Mouse (Mus musculus) lung, postnatal 0 days (tissue): Measurements from ENCODE around the gene Edar. TPM values are rescaled to one million over a fixed set of nuclear protein-coding genes. Genes with fewer than 3 reads are reported as not detected.

Experiments used
- ATAC-seq: fragments of 200-750 bp; cut with Nextera tagmentation; 2 replicates; pipeline ENCODE4 v1.8.0; 2017; ENCODE audit warnings: moderate library complexity
- DNase-seq: peaks from one replicate; pipeline ENCODE4 v3.0.0-alpha.2; 2016; ENCODE audit warnings: low spot score
- H3K27ac ChIP-seq: fragments of 300-500 bp; sonication (generic); 2 replicates; pipeline ENCODE4 v1.5.1; 2014; ENCODE audit warnings: antibody characterized with exemption, mild to moderate bottlenecking, low read length, mixed read lengths
- H3K27me3 ChIP-seq: fragments of 300-500 bp; sonication (generic); replicated peaks from 2 replicates; pipeline ENCODE4 v1.6.1; 2014; ENCODE audit warnings: low read length, mixed read lengths; ENCODE audit not compliant: insufficient read depth
- H3K36me3 ChIP-seq: fragments of 300-500 bp; sonication (generic); 2 replicates; pipeline ENCODE4 v1.6.1; 2014; ENCODE audit warnings: low read length, mixed read lengths; ENCODE audit not compliant: insufficient read depth
- H3K4me1 ChIP-seq: fragments of 300-500 bp; sonication (generic); 2 replicates; pipeline ENCODE4 v1.6.1; 2014; ENCODE audit warnings: antibody characterized with exemption, low read depth, low read length, mixed read lengths; ENCODE audit not compliant: insufficient read depth
- H3K4me2 ChIP-seq: fragments of 300-500 bp; sonication (generic); replicated peaks from 2 replicates; pipeline ENCODE4 v1.6.1; 2014; ENCODE audit warnings: low read depth, mild to moderate bottlenecking, low read length, moderate library complexity, mixed read lengths
- H3K4me3 ChIP-seq: fragments of 300-500 bp; sonication (generic); 2 replicates; pipeline ENCODE4 v1.5.1; 2014; ENCODE audit warnings: low read depth, low read length
- H3K9ac ChIP-seq: fragments of 300-500 bp; sonication (generic); replicated peaks from 2 replicates; pipeline ENCODE4 v1.6.1; 2014; ENCODE audit warnings: low read depth, mild to moderate bottlenecking
- H3K9me3 ChIP-seq: fragments of 300-500 bp; sonication (generic); 2 replicates; pipeline ENCODE4 v1.6.1; 2016; ENCODE audit warnings: low read length, mixed read lengths
- CTCF ChIP-seq: IDR thresholded peaks from 2 replicates; pipeline ENCODE4 v1.5.1; 2016; ENCODE audit warnings: antibody characterized with exemption, mild to moderate bottlenecking
- EP300 ChIP-seq: IDR thresholded peaks from 2 replicates; pipeline ENCODE4 v1.6.1; 2016; ENCODE audit warnings: antibody characterized with exemption, mild to moderate bottlenecking, control low read depth
- WGBS: fragments of 180-500 bp; shearing (Covaris S2); extraction: QIAGEN DNeasy Blood & Tissue Kit; methylation state at CpG from one replicate; pipeline ENCODE4 v1.1.7; 2014; 5-methylcytosine and 5-hydroxymethylcytosine counted together
- polyA plus RNA-seq: library from polyadenylated mRNA; unstranded; fragments of >200 nt; fragmentation: Nextera tagmentation; extraction: Ambion mirVana; gene quantifications from 2 replicates; pipeline ENCODE4 v1.2.1, GENCODE M21; 2015

The Edar gene
- polyA plus RNA-seq, 1 experiment from 2014 or later: 0.51 TPM

DNA sequence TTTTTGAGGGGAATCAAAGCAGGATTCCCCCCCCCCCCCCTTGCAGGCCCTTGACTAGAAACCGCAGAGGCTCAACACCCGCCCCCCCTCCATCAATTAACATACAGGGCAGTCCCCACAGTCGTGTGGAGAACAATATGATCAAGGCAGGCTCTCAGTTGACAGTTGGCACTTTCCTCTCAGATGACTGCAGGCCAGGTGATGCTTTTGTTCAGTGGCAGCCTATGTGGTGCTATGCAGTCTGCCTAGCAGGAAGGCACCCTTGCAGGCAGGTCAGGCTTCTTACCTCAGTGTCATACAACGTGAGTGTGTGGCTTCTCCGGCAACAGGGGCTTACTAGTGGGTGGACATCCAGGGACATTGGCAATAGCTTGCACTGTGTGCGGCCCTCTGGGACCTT is 25.1 kb upstream of the Edar start:
- Histone ChIP-seq H3K4me2 (no peak overlapping the region), H3K36me3 (no peaks in the 10 kb centered on the region), H3K9ac (no peak overlapping the region), H3K27ac (no peak overlapping the region), H3K27me3 (no peaks in the 10 kb centered on the region), H3K4me1 (no peaks in the 10 kb centered on the region), H3K4me3 (no peak overlapping the region), H3K9me3 (no peaks in the 10 kb centered on the region)
- DNase-seq: no peak
- no peak for ATAC-seq
- 38% methylated on average over 6 of the region's 6 CpGs for WGBS
- TF ChIP-seq CTCF: no peak
- no peak for TF ChIP-seq EP300

DNA sequence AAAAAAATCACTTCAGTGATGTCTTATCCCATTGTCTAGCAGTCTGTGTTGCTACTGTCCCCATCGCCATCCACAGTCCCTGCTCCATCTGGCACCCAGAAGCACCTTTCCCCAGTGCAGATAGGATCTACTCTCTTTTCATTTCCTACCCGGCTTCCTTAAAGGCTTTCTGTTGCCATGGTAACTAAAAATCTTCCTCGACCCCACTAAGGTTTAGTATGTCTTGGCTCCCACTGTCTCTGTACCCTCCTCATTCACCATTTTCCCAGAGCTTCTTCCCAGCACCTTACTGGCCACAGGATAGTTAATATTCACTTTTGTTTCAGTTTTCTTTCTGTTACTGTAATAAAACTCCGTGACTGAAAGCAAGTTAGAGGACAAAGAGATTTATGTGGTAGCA is 24.7 kb upstream of the Edar start:
- Histone ChIP-seq H3K4me1 (no peaks in the 10 kb centered on the region), H3K27me3 (no peaks in the 10 kb centered on the region), H3K4me2 (no peak overlapping the region), H3K4me3 (no peak overlapping the region), H3K9me3 (no peaks in the 10 kb centered on the region), H3K9ac (no peak overlapping the region), H3K27ac (no peak overlapping the region), H3K36me3 (no peaks in the 10 kb centered on the region)
- no peak for ATAC-seq
- no peak for DNase-seq
- TF ChIP-seq EP300: no peak
- no peak for TF ChIP-seq CTCF
- 25% methylated on average over 4 of the region's 4 CpGs for WGBS

DNA sequence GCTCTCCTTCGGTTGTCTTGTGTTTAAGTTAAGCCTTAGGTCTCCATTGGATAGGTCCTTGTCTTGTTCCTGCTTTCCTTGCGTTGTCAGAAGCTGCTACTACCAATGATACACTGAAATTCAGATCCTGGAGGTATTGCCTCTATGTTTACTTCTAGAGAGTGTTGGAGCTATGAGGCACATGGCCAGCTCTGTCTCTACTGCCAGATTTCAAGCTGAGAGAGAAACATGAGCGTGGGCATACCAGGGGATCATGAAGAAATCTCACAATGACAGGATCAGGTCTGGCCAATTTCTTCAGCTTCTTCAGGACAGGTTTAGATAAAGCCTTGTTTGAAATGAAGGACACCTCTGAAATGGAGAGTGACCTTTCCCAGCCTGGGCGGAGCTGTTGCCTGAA is 23.5 kb upstream of the Edar start:
- Histone ChIP-seq H3K9ac (no peak overlapping the region), H3K27ac (no peak overlapping the region), H3K4me3 (no peak overlapping the region), H3K4me1 (no peaks in the 10 kb centered on the region), H3K9me3 (no peaks in the 10 kb centered on the region), H3K27me3 (no peaks in the 10 kb centered on the region), H3K4me2 (no peak overlapping the region), H3K36me3 (no peaks in the 10 kb centered on the region)
- no peak for TF ChIP-seq CTCF
- 63% methylated on average over 4 of the region's 4 CpGs for WGBS
- no peak for DNase-seq
- no peak for ATAC-seq

DNA sequence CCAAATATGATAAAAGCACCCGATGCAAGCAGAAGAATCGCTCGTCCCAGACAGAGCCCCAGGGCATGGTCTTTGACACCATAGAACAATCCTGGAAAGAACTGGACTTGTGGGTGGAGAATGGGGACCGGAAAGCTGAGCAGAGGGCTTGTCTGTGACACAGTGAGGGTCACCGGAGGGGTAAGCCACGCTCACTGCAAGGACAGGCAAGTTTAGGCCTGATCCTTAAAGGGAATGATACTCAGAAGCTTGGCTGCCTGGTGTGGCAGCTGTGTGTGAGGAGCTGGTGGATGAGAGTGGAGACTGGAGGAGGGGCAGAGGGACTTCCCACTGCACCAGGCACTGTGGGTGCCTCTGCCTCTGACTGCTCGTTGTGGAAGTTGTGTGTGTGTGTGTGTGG is 15.6 kb upstream of the Edar start:
- no peaks in the 10 kb centered on the region for H3K4me1 ChIP-seq
- no peak overlapping the region for H3K4me2 ChIP-seq
- no peak for DNase-seq
- TF ChIP-seq CTCF: no peak
- no peak for TF ChIP-seq EP300
- no peak overlapping the region for H3K9ac ChIP-seq
- H3K9me3 ChIP-seq: no peaks in the 10 kb centered on the region
- no peaks in the 10 kb centered on the region for H3K36me3 ChIP-seq
- H3K27me3 ChIP-seq: no peaks in the 10 kb centered on the region
- no peak overlapping the region for H3K4me3 ChIP-seq
- no peak overlapping the region for H3K27ac ChIP-seq
- WGBS: 62% methylated on average over 6 of the region's 7 CpGs
- no peak for ATAC-seq

DNA sequence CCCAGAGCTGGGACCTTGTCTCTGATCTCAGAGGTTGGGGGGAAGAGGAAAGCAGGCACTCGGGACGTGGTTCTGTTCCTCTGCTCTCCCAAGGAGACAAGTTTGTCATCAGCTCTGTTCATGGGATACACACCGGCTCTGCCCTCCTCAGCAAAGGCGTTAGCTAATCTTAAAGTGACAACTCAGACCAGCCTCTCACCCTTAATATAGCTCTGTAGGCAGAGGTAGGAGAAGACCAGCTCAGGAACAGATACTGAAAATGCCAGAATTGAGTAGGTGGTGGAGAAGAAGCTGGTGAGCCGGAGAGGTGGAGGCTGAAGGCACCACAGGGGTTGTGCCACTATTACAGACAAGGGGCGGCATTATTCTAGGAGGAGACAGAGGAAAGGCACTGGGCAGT is 3.8 kb upstream of the Edar start:
- no peaks in the 10 kb centered on the region for H3K9me3 ChIP-seq
- H3K4me1 ChIP-seq: no peaks in the 10 kb centered on the region
- no peaks in the 10 kb centered on the region for H3K27me3 ChIP-seq
- DNase-seq (no peak), ATAC-seq (no peak)
- H3K4me3 ChIP-seq: no peak overlapping the region
- no peak overlapping the region for H3K4me2 ChIP-seq
- no peaks in the 10 kb centered on the region for H3K36me3 ChIP-seq
- no peak overlapping the region for H3K9ac ChIP-seq
- 72% methylated on average over 6 of the region's 6 CpGs for WGBS
- TF ChIP-seq CTCF: no peak
- TF ChIP-seq EP300: no peak
- H3K27ac ChIP-seq: no peak overlapping the region

DNA sequence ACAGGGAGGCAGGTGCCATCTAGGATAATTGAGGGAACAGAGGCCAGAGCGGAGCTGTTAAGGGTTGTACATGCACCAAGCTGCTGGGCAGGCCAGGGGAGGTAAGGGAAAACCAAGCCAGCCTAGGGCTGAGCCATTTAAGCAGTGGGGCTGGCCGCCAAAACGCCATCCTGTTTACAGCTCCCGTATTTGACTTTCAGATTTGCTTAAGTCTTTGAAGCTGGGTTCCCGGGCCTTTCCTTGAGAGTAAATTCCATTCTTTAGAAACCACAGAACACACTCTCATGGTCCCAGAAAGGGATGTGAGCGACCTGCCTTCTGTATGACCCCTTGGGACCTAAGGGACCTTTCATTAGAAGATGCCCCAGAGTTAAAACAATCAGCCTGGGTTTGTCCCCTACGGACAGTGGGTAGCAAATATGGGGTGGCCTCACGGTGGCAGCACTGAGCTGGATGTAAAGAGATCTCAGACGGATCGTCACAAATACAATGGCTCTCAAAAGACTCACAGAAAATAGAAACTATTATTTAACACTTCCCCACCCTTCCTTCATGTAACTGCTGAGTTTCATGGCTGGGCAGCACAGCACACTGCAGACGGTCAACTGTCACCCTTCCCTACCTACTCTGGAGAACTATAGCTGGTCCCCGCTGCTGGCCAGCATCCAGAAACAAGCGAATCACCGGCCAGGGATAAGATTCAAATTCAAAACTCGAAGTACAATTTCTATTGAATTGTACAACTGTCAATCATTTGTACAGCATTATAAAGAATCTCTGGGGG is 2.0 kb downstream of the Edar start:
- TF ChIP-seq CTCF: peak; percentile 83
- no peak for TF ChIP-seq EP300
- peak overlapping the region; percentile 17; the same call in 1 of the 2 replicates for H3K4me3 ChIP-seq
- no peak overlapping the region for H3K27ac ChIP-seq
- H3K4me1 ChIP-seq: no peaks in the 10 kb centered on the region
- H3K9me3 ChIP-seq: no peaks in the 10 kb centered on the region
- DNase-seq: peak; percentile 83
- peak overlapping the region; percentile 23 for H3K4me2 ChIP-seq
- peak; percentile 57 for ATAC-seq
- H3K9ac ChIP-seq: no peak overlapping the region
- H3K36me3 ChIP-seq: no peaks in the 10 kb centered on the region
- no peaks in the 10 kb centered on the region for H3K27me3 ChIP-seq
- 30% methylated on average over 15 of the region's 15 CpGs for WGBS
